Mouse (Mus musculus) CH12.LX (cell line): ENCODE measurements around the gene Mrpl58.

Experiments used
- CHD1 ChIP-seq: IDR thresholded peaks from 2 replicates; pipeline ENCODE4 v1.6.1; 2012; ENCODE audit warnings: low read depth, low read length, improper control_type of control experiment, inconsistent platforms
- CHD2 ChIP-seq: IDR thresholded peaks from 2 replicates; pipeline ENCODE4 v1.6.1; 2011; ENCODE audit warnings: low read length, improper control_type of control experiment
- CTCF ChIP-seq, 2 experiments: IDR thresholded peaks in 1 of 2; conservative IDR thresholded peaks in 1 of 2; 2 replicates each; pipeline ENCODE4 v1.5.1; 2011 to 2012; ENCODE audit warnings: low read depth in 2 of 2, low read length in 2 of 2, improper control_type of control experiment in 1 of 2, inconsistent platforms in 1 of 2, mild to moderate bottlenecking in 1 of 2, moderate library complexity in 1 of 2
- ELF1 ChIP-seq: IDR thresholded peaks from 2 replicates; pipeline ENCODE4 v1.6.1; 2014; ENCODE audit warnings: low read depth, mild to moderate bottlenecking, inconsistent platforms, low read length, improper control_type of control experiment
- EP300 ChIP-seq: IDR thresholded peaks from 2 replicates; pipeline ENCODE4 v1.6.1; 2011; ENCODE audit warnings: low read length, improper control_type of control experiment
- JUND ChIP-seq: conservative IDR thresholded peaks from 2 replicates; pipeline ENCODE4 v1.6.1; 2011; ENCODE audit warnings: low read depth, low read length, improper control_type of control experiment
- MEF2A ChIP-seq: IDR thresholded peaks from 2 replicates; pipeline ENCODE4 v1.6.1; 2014; ENCODE audit warnings: low read depth, mild to moderate bottlenecking, inconsistent platforms, low read length, improper control_type of control experiment, borderline replicate concordance
- NELFE ChIP-seq: IDR thresholded peaks from 2 replicates; pipeline ENCODE4 v1.6.1; 2011; ENCODE audit warnings: low read depth, low read length, improper control_type of control experiment
- POLR2A ChIP-seq: IDR thresholded peaks from 2 replicates; pipeline ENCODE4 v1.6.1; 2011; ENCODE audit warnings: low read depth, mild to moderate bottlenecking, improper control_type of control experiment, low read length
- UBTF ChIP-seq: IDR thresholded peaks from 2 replicates; pipeline ENCODE4 v1.6.1; 2012; ENCODE audit warnings: low read depth, mild to moderate bottlenecking, inconsistent platforms, low read length, improper control_type of control experiment, moderate library complexity
- USF1 ChIP-seq: IDR thresholded peaks from 2 replicates; pipeline ENCODE4 v1.6.1; 2014; ENCODE audit warnings: low read depth, mild to moderate bottlenecking, inconsistent platforms, low read length, improper control_type of control experiment
- USF2 ChIP-seq: conservative IDR thresholded peaks from 2 replicates; pipeline ENCODE4 v1.6.1; 2011; ENCODE audit warnings: low read depth, low read length, improper control_type of control experiment
- ZNF384 ChIP-seq: IDR thresholded peaks from 2 replicates; pipeline ENCODE4 v1.6.1; 2012; ENCODE audit warnings: low read depth, low read length, improper control_type of control experiment, inconsistent platforms

- TF ChIP-seq UBTF, result no peak
- TF ChIP-seq NELFE, result no peak
- no peak for TF ChIP-seq EP300
- no peak for TF ChIP-seq CTCF (conservative IDR thresholded peaks at IDR 0.05 in 1 of 2, IDR thresholded peaks at IDR 0.05 in 1 of 2; ENCODE audit: low read depth in 2 of 2, low read length in 2 of 2)
- TF ChIP-seq CHD2, result no peak
- TF ChIP-seq ZNF384, result no peak
- TF ChIP-seq ELF1, result no peak
- no peak for TF ChIP-seq POLR2A
- no peak for TF ChIP-seq JUND
- no peak for TF ChIP-seq USF2
- no peak for TF ChIP-seq CHD1
- TF ChIP-seq USF1, result no peak
- no peak for TF ChIP-seq MEF2A
Measured at GRCm38 (mm10) chr11:115425671-115426070, 22.1 kb downstream of the Mrpl58 start.
